Mouse (Mus musculus): ENCODE data around the gene Phf21a.

Phf21a gene

DNA sequence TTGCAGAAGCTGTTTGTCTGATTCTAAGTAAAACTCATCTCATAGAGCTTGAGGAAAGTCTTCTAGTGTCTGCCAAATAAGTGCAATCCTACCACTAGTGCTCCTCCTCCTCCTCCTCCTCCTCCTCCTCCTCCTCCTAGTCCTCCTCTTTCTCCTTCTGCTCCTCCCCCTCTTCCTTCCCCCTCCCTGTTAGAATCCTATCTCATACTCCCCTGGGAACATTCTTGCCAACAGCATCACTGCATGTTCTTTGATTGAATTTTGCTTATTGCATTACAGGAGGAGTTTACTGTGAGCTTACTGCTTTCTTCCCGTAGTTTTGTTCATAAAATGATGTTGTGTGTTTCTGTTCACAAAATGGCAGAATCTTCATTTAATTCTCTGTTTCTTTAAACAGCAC is 221.1 kb downstream of the Phf21a start:
- DNase-seq, result no peak

- no peak for DNase-seq
These were observed 223.7 kb downstream of the Phf21a start for GRCm38 (mm10) chr2:92316652-92317051.

DNA sequence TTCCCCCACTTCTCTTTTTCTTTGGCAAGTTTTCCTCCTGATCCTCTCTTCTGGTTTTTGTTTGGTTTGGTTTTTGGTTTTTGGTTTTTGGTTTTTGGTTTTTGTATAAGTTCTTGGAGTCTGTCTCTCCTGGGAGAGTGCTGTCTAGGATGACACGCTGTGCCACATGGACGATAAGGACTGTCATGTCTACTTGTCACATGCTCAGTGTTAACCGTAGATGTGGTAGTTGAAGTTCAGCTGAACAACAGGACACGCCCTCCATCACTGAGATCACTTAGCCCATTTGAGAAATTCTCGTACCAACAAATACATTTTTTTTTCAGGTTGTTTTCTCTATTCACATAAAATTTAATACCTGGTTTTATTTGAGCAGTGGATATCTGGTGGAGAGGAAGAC is 224.3 kb downstream of the Phf21a start:
- no peak for DNase-seq

GRCm38 (mm10) chr2:92322669-92323068 is 229.8 kb downstream of the Phf21a start:
- DNase-seq, result peak; percentile 15

DNA sequence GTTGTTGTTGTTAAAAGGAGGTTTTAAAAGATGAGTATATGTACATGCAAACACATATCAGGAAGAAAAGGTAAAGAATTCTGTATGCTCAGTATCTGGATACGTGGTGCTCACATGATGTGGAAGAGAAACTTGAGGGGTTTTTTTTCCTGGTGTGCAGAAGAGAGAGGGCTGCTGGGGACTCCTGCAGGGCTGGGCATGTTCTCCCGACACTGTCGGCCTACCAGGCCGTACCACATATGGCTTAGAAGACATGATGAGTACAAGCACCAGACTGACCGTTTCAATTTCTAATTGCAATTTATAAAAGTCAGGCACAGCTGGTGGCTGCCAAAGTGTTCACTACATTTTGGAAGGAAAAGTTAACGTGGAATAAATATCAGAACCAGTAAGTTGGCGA is 232.8 kb downstream of the Phf21a start:
- no peak for DNase-seq

DNA sequence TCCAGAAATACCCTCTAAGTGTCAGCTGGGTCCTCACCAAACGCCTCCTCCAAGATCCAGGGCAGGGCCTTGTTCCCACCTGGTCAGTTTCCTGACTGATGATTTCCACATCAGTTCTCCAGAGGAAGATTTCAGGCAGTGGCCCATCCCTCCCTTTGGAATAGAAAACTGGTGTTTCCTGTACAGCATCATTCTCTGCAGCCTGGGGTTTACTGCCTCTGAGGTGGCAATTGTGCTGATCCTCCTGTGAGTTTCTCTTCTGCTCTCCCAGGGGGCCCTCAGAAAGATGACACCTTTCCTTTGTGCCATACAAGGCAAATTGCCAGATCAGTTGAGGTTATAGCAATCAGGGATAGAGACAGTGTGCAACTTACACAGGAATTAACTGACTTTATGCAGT is 233.3 kb downstream of the Phf21a start:
- no peak for DNase-seq

DNA sequence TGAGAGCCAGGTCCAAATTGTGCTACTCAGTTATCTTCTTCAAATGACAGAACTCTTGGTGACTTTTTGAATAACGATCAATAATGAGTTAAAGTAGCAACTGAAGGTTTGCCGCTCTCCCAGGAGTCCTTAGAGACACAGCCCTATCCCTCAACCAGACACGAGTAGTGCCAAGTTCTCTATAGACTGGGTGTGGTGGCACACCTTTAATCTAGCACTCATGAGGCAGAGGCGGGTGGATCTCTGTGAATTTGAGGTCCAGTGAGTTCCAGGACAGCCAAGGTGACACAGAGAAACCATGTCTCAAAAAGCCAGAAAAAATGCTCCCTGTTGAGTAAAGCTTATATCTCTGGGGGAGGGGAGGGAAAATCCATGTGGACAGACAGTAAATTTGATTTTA is 234.7 kb downstream of the Phf21a start:
- DNase-seq, result no peak

DNA sequence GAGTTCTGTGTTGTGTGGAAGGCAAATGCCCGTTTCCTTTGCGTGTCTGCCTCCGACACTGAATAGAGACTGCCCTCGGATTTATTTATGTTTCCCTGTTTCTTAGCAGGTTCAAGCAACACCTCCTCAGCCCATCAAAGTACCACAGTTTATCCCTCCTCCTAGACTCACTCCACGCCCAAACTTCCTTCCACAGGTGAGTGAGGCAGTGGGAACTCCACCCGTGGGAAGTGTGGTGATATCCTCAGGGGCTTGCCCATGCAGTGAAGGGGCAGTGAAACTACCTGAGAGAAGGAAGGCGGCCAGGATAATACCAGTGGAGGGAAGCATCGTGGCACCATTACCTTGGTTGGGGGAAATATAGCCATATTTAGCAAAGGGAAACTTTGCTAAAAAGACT is 235.3 kb downstream of the Phf21a start:
- no peak for DNase-seq

DNA sequence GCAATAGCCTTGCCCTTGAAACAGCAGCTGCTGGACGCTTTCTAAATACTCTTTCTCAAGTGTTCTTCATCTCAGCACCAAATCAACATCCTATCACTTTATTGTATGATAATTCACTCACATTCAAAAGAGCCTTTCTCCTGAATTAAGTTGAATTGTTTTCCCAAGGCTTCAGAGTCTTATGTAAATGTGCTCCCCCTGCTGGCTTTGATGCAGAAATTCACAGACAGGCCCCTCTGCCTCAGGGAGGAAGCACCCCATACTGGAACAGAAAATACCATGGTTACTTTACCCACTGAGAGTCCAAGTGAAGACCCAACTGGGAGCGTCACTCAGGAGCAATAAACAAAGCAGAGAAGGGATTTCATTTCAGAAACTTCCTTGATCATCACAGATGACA is 237.9 kb downstream of the Phf21a start:
- peak; percentile 70 for DNase-seq

GRCm38 (mm10) chr2:92331410-92331809 is 238.5 kb downstream of the Phf21a start:
- no peak for DNase-seq

DNA sequence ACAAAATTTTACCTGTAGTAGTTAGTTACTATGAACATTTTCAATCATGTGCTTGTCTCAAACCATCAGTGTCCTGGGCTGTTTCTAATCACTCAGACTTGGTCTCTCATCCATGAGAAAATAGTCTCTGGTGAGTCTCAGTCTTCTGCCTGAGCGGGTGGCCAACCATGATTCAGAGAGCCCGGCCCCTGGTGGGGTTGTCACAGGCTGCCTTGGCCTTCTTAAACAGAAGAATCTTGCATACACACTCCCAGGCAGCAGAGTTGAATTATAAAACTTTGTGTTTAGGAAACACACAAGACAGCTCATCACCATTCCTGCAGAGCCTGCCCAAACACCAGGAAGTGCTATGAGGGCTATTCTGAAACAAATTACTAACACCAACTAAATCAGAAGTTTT is 239.0 kb downstream of the Phf21a start:
- DNase-seq, result no peak

DNA sequence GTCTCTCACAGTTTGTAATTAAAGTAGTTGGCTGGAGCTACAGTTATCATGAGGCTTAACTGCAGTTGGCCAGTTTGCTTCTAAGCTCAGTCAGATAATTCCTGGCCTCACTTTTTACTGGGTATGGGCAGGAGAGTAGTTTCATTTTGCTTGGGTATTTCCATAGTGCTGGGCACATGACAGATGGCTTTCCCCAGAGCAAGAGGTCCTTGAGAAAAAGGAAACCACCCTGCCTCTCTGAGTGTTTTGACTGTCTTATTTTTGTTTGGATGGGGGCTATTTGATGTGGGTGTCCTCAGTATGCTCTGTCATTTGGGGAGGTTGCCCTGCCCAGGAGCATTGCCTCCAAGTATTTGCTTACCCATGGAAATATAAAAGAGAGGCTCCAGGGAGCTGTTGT is 249.5 kb downstream of the Phf21a start:
- DNase-seq, result no peak

DNA sequence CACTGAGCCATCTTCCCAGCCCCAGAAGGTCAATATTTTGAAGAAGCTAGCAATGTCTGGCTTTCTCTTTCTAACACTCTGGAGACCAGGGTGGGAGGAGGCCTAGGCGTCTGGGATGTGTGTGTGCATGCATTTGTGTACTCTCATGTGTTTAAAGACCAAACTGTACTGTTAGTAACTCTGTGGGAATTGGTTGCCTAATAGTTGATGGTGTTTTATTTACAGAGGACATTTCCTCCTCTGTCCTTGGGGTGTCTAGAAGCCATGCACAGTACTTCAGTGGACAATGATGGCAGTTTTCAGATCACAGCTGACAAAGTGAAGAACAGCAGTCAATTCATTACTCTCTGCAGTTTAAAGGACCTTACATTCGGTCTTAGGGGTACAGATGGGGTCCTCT is 254.3 kb downstream of the Phf21a start:
- DNase-seq, result no peak

DNA sequence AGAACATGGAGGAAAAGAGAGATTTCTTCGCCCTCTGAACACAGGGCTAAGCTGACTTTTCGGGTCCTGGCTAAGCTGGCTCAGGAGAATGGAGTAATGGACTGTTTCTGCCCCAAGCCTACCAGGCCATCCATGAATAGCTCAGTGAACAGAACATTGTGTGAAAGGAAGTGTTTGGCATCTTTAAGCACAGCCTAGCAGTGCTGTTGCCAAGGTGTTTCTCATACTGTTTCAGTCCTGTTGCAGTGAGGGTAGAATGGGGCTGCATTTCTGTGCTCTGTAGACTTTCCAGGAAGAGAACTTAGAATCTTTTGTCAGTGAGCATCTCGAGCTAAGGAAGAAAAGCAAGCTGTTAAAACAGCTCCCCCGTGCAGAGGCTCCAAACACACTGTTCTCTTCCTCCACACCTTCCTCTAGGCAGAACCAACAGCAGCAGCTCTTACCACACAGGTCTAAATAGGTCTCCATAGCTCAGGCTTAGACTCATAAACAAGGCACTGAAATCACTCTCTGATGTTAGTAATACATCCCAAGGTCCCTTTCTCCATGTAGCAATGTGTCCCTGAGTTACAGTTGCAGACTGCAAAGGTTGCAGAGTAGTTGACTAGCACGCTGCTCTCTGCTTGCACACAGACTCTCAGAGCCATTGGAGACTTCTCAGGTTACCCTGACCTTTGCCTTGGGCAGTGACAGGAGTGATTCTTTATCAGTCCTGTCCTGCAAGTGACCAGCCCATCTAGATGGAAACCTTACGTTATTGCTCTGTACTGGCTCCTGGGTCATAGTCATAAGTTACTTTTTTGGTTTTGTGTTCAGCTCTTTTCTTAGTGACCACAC is 256.9 kb downstream of the Phf21a start:
- no peak for DNase-seq

GRCm38 (mm10) chr2:92350686-92351085 is 257.8 kb downstream of the Phf21a start:
- DNase-seq, result no peak

GRCm38 (mm10) chr2:92353402-92353801 is 260.5 kb downstream of the Phf21a start:
- DNase-seq, result no peak

GRCm38 (mm10) chr2:92354224-92354623 is 261.3 kb downstream of the Phf21a start:
- DNase-seq, result no peak

DNA sequence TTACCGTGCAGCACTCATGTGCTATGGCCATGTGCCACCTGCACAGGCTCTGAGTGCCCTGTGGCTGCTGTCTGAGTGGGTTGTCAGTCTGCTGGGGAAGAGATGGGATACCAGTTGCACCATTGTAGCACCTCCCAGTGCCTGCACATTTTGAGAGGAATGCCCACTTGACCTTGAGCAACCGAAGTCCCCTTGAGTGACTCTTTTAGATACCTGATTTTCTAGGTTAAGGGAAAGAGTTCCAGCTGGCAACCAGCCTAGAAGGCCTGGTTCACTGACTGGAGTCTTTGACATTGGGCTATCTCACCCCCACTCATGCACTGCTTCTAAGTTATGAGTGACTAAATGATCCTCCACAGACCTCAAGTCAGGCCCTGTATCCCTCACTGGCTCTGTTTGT is 266.4 kb downstream of the Phf21a start:
- no peak for DNase-seq

DNA sequence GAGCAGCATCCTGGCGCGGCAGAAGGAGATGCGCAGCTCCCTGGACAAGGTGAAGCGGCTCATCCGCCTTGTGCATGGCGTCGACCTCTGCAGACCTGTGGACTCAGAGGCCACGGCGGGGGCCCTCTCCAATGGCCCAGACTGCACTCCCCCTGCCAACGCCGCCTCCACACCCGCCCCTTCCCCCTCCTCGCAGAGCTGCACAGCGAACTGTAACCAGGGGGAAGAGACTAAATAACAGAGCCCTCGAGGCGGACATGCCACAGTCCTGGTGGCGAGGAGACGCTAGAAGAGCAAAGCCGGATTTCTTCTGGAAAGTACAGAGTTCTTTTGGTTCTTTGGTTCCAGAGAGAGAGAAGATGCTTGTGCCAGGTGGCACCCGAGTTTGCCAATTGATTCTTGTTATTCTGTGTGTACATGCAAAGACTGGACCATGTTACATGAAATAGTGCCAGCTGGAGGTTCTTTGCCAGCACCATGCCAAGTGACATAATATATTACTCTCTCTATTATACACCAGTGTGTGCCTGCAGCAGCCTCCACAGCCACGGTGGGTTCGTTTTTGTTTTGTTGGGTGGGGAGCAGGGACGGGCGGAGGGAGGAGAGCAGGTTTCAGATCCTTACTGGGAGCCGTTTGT is 267.4 kb downstream of the Phf21a start:
- no peak for DNase-seq

DNA sequence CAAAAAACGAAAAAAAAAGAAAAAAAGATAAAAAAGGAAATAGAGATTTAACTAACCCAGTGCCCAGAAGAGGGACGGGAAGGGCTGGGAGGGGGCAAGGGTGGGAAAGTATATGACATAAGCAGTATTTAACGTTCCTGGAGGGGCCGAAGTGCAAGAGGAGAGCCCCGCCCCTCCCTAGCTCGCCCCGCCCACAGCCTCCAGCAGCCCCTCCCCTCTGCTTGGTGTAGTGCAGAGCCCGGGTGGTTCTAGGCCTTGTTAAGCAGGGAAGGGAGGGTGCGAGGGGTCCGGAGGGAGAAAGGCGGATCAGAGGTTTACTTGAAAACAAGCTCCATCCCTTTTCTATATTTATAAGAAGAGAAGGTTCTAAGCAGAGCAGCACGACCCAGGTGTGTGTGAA is 268.0 kb downstream of the Phf21a start:
- peak; percentile 34 for DNase-seq

GRCm38 (mm10) chr2:92361795-92362194 is 268.9 kb downstream of the Phf21a start:
- no peak for DNase-seq

GRCm38 (mm10) chr2:92362571-92363228 is 269.8 kb downstream of the Phf21a start:
- DNase-seq, result no peak

GRCm38 (mm10) chr2:92364086-92364485 is 271.2 kb downstream of the Phf21a start:
- DNase-seq, result no peak

DNA sequence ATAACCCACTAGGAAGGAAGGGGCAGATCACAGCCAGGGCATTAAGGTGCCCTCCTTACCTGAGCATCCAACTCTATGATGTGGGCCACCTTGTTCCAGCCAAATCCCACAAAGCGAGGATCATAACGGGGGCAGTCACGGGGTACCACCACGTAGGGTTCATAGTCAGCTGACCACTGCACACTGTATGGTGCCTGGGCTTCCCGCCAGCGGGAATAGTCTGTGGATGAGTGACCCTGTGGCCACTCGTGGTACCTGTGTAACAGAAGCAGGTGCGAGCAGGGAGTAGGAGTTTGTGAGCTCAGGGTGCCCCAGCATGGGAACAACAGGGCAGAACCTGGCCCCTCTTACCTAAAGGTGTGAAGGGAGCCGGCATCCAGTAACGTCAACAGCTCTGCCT is 272.7 kb downstream of the Phf21a start:
- DNase-seq, result no peak
